Mouse (Mus musculus) kidney, adult 2 months (tissue): ENCODE data around the gene Hhatl.

Source experiments
- CTCF ChIP-seq: fragments of 200-500 bp; conservative IDR thresholded peaks from 2 replicates; pipeline ENCODE4 v1.5.1; 2011; ENCODE audit warnings: low read depth, mild to moderate bottlenecking, control low read depth, low read length, moderate library complexity, mixed read lengths; ENCODE audit not compliant: insufficient read depth, insufficient read length
- POLR2A ChIP-seq: fragments of 200-500 bp; IDR thresholded peaks from one replicate; pipeline ENCODE4 v1.6.1; 2011; ENCODE audit warnings: low read depth, low read length, control low read depth

- no peak for TF ChIP-seq POLR2A
- TF ChIP-seq CTCF: no peak
These were observed 26.9 kb upstream of the Hhatl start for GRCm38 (mm10) chr9:121819073-121819770.
